Mouse (Mus musculus) thymus, adult 2 months (tissue): Measurements from ENCODE around the gene Snapc3. TPM values are rescaled to one million over a fixed set of nuclear protein-coding genes. Genes with fewer than 3 reads are reported as not detected.
A peak's percentile ranks its signal among the peaks of the same experiment; 100 is the strongest.

ENCODE experiments used
- DNase-seq: peaks from one replicate; pipeline ENCODE4 v3.0.0; 2021
- H3K27ac ChIP-seq: fragments of 200-500 bp; 2 replicates; pipeline ENCODE4 v1.5.1; 2012; ENCODE audit warnings: low read length, control low read depth; ENCODE audit not compliant: control insufficient read depth, insufficient read depth
- H3K27me3 ChIP-seq: fragments of 200-500 bp; 2 replicates; pipeline ENCODE4 v1.6.1; 2012; ENCODE audit warnings: mild to moderate bottlenecking, low read length, moderate library complexity, mixed read lengths; ENCODE audit not compliant: control insufficient read depth, insufficient read depth
- H3K36me3 ChIP-seq: fragments of 200-500 bp; 2 replicates; pipeline ENCODE4 v1.6.1; 2012; ENCODE audit warnings: mild to moderate bottlenecking, low read length, moderate library complexity; ENCODE audit not compliant: control insufficient read depth, insufficient read depth
- H3K4me1 ChIP-seq: fragments of 200-500 bp; replicated peaks from 2 replicates; pipeline ENCODE4 v1.6.1; 2012; ENCODE audit warnings: low read length; ENCODE audit not compliant: control insufficient read depth, insufficient read depth
- H3K4me3 ChIP-seq: fragments of 200-500 bp; 2 replicates; pipeline ENCODE4 v1.5.1; 2012; ENCODE audit warnings: mild to moderate bottlenecking, low read length, control low read depth, moderate library complexity; ENCODE audit not compliant: control insufficient read depth, insufficient read depth
- CTCF ChIP-seq: fragments of 200-500 bp; IDR thresholded peaks from 2 replicates; pipeline ENCODE4 v1.5.1; 2012; ENCODE audit warnings: mild to moderate bottlenecking, control low read depth, low read length, moderate library complexity, borderline replicate concordance; ENCODE audit not compliant: control insufficient read depth, poor library complexity, insufficient read depth; ENCODE audit errors: extremely low read depth
- POLR2A ChIP-seq: fragments of 200-500 bp; IDR thresholded peaks from 2 replicates; pipeline ENCODE4 v1.6.1; 2012; ENCODE audit warnings: mild to moderate bottlenecking, low read length, control low read depth, moderate library complexity; ENCODE audit not compliant: control insufficient read depth, poor library complexity, insufficient read depth; ENCODE audit errors: extremely low read depth
- WGBS: fragments of 180-500 bp; shearing (Covaris S2); methylation state at CpG from one replicate; pipeline ENCODE4 v1.1.7; 2018; 5-methylcytosine and 5-hydroxymethylcytosine counted together
- polyA plus RNA-seq: library from polyadenylated mRNA; depleted of rRNA; stranded (reverse); fragments of >200 nt; gene quantifications from 2 replicates; pipeline ENCODE4 v1.2.3, GENCODE M21; 2012

Snapc3 gene
- polyA plus RNA-seq, 1 experiment = 44.1 TPM

DNA sequence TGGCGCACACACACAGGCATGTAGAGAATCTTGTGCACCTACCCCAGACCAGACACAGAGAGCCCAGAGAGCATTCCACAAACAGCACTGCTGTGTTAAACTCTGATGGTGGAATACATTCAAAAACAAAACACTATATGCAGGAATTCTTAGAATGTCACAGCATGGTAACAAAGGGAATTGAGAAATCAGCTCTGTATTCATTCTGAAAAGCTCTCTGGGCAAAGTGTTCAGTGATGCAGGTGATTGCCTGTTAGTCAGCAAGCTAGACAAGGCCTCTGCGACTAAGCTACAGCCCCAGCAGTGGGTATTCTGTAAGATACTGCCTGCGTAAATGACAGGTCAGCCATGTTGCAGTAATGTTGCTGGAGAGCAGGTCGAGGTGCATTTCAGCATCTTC lies 33.3 kb downstream of the Snapc3 start:
- H3K4me3 ChIP-seq = no peak overlapping the region
- peaks cover 63% of the 10 kb centered on the region for H3K36me3 ChIP-seq
- no peak overlapping the region for H3K27ac ChIP-seq
- no peak for DNase-seq
- TF ChIP-seq POLR2A (no peak), CTCF (no peak)
- no peaks in the 10 kb centered on the region for H3K27me3 ChIP-seq
- 96% methylated on average over 4 of the region's 4 CpGs for WGBS
- H3K4me1 ChIP-seq = no peaks in the 10 kb centered on the region

- Histone ChIP-seq H3K4me1 (no peaks in the 10 kb centered on the region), H3K27me3 (no peaks in the 10 kb centered on the region), H3K27ac (no peak overlapping the region), H3K36me3 (peaks cover 92% of the 10 kb centered on the region), H3K4me3 (no peak overlapping the region)
- TF ChIP-seq CTCF (no peak), POLR2A (no peak)
- WGBS = 97% methylated on average over 5 of the region's 5 CpGs
- DNase-seq = no peak
Observed at GRCm38 (mm10) chr4:83460106-83460505, 42.6 kb downstream of the Snapc3 start.

DNA sequence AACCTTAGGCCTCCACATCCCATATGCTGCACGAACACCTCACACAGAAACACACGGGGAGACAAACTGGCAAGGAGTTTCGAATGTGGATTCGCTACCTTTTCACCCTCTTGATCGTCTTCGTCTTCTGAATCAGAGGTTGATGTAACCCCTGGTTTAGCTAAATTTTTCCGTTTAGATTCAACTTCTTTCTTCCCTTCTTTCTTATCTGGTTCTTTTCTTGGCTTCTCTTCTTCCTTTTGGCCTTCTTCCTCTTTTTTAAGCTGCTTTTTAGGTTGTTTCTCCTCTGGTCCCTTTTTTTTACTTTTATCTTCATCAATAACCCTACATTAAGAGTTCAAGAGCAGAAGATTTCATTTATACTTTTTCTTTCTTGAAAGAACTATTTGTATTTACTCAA lies 47.3 kb downstream of the Snapc3 start:
- Histone ChIP-seq H3K36me3 (peaks cover 92% of the 10 kb centered on the region), H3K4me3 (no peak overlapping the region), H3K4me1 (no peaks in the 10 kb centered on the region), H3K27me3 (no peaks in the 10 kb centered on the region), H3K27ac (no peak overlapping the region)
- no peak for DNase-seq
- TF ChIP-seq CTCF (no peak), POLR2A (no peak)
- WGBS = 91% methylated on average over 7 of the region's 7 CpGs

GRCm38 (mm10) chr4:83467615-83468014 lies 50.1 kb downstream of the Snapc3 start:
- WGBS = 96% methylated on average over 7 of the region's 7 CpGs
- Histone ChIP-seq H3K27ac (no peak overlapping the region), H3K4me1 (no peaks in the 10 kb centered on the region), H3K36me3 (peaks cover 96% of the 10 kb centered on the region), H3K27me3 (no peaks in the 10 kb centered on the region), H3K4me3 (no peak overlapping the region)
- no peak for DNase-seq
- TF ChIP-seq CTCF (no peak), POLR2A (no peak)

- H3K36me3 ChIP-seq = peaks cover 96% of the 10 kb centered on the region
- TF ChIP-seq POLR2A (no peak), CTCF (no peak)
- H3K4me3 ChIP-seq = no peak overlapping the region
- 100% methylated on average over 3 of the region's 3 CpGs for WGBS
- no peak overlapping the region for H3K27ac ChIP-seq
- DNase-seq = no peak
- no peaks in the 10 kb centered on the region for H3K27me3 ChIP-seq
- no peaks in the 10 kb centered on the region for H3K4me1 ChIP-seq
Observed at GRCm38 (mm10) chr4:83468208-83468607, 50.7 kb downstream of the Snapc3 start.

DNA sequence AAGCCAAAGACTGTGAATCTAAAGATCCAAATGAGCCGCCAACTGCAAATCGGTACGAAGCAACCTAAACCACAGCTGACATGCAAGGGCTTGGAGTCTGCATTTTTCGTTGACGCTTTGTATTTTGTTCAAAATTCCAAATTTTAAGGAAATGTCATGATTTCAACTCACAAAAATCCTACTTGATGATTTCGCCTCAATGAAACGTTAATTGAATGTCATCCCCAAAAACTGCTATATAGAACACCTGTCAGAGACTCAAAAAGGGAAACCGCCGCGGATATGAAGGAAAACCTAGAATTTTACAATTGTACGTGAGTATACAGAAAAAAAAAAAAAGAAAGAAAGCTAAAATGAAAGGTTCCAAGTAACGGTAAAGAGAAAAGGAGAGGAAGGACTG lies 67.7 kb downstream of the Snapc3 start:
- peak overlapping the region; percentile 71 for H3K4me3 ChIP-seq
- no peak for DNase-seq
- 30% methylated on average over 12 of the region's 12 CpGs for WGBS
- H3K4me1 ChIP-seq = peaks cover 7% of the 10 kb centered on the region
- peaks cover 24% of the 10 kb centered on the region for H3K36me3 ChIP-seq
- no peaks in the 10 kb centered on the region for H3K27me3 ChIP-seq
- TF ChIP-seq CTCF = no peak
- no peak for TF ChIP-seq POLR2A
- no peak overlapping the region for H3K27ac ChIP-seq

DNA sequence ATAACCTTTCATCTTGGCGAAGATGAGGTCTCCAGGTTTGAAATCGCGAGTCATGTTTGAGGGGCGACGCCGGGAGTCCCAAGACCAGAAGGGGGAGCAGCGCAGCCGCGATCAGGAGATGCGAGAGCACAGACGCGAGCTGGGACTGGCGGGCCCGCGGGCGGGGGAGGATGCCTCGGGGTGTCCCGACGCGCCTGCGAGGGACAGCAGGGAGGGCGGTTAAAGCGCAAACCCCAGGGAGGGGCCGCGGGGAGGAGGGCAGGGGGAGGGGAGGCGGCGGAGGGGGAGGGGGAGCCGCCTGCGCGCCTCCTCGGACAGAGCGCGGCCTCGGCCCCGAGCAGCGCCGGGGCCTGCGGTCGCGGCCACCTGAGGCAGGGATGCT lies 68.2 kb downstream of the Snapc3 start:
- 0% methylated on average over 24 of the region's 40 CpGs for WGBS
- Histone ChIP-seq H3K36me3 (peaks cover 20% of the 10 kb centered on the region), H3K4me1 (peaks cover 7% of the 10 kb centered on the region), H3K4me3 (peak overlapping the region; percentile 71), H3K27ac (peak overlapping the region; percentile 74; the same call in 1 of the 2 replicates), H3K27me3 (no peaks in the 10 kb centered on the region)
- TF ChIP-seq CTCF = peak; percentile 72
- no peak for TF ChIP-seq POLR2A
- DNase-seq = peak; percentile 92
